Mouse (Mus musculus) spleen, adult 2 months (tissue): Measurements from ENCODE around the gene Myzap.
"Not testable (repeated sequence)": the region's sequence is repeated elsewhere in the genome, so short reads cannot be mapped to it uniquely, and the experiment has no call there.

Experiments
- CTCF ChIP-seq: fragments of 200-500 bp; IDR thresholded peaks from 2 replicates; pipeline ENCODE4 v1.5.1; 2011; ENCODE audit warnings: mild to moderate bottlenecking, inconsistent platforms; ENCODE audit not compliant: insufficient read depth, insufficient read length, insufficient replicate concordance; ENCODE audit errors: extremely low read depth
- POLR2A ChIP-seq: fragments of 200-500 bp; IDR thresholded peaks from 2 replicates; pipeline ENCODE4 v1.6.1; 2011; ENCODE audit warnings: low read depth, low read length, inconsistent platforms

DNA sequence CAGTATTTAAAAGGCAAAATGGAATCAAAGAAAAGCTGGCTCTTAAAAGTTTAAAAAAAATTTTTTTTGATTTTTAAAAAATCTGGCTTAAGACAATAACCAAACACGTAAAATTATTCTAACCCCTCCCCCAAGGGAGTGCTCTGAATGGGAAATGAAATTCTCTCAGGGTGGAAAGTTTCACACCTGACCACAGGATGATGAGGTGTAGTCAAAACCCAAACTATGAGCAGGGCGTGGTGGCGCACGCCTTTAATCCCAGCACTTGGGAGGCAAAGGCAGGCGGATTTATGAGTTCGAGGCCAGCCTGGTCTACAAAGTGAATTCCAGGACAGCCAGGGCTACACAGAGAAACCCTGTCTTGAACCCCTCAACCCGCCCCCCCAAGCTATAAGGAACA, 108.3 kb downstream of the Myzap start:
- not testable (repeated sequence) for TF ChIP-seq CTCF, POLR2A
